Mouse (Mus musculus): ENCODE results near the gene Usp36.
A peak's percentile ranks its signal among the peaks of the same experiment; 100 is the strongest.

The Usp36 gene

GRCm38 (mm10) chr11:118248150-118249011, 41.7 kb downstream of the Usp36 start, which contains the start of gene Cyth1:
Gene Cyth1 (minus strand): TSS chr11:118248592.
- DNase-seq (ENCODE audit: low spot score): peak; percentile 100

- DNase-seq (ENCODE audit: low spot score): peak; percentile 59
Observed at GRCm38 (mm10) chr11:118247359-118248095, 42.5 kb downstream of the Usp36 start.

- no peak for DNase-seq (ENCODE audit: low spot score)
Observed at GRCm38 (mm10) chr11:118246724-118247123, 43.3 kb downstream of the Usp36 start.

GRCm38 (mm10) chr11:118245130-118245529, 44.9 kb downstream of the Usp36 start:
- DNase-seq (ENCODE audit: low spot score): no peak

GRCm38 (mm10) chr11:118243627-118244261, 46.3 kb downstream of the Usp36 start:
- DNase-seq (ENCODE audit: low spot score): no peak

GRCm38 (mm10) chr11:118242506-118242905, 47.5 kb downstream of the Usp36 start:
- no peak for DNase-seq (ENCODE audit: low spot score)

GRCm38 (mm10) chr11:118240388-118240787, 49.7 kb downstream of the Usp36 start:
- DNase-seq (ENCODE audit: low spot score): no peak

- DNase-seq (ENCODE audit: low spot score): no peak
Observed at GRCm38 (mm10) chr11:118239281-118240198, 50.5 kb downstream of the Usp36 start.

GRCm38 (mm10) chr11:118236520-118237190, 53.4 kb downstream of the Usp36 start:
- DNase-seq (ENCODE audit: low spot score): peak; percentile 60

- no peak for DNase-seq (ENCODE audit: low spot score)
Observed at GRCm38 (mm10) chr11:118234929-118235328, 55.1 kb downstream of the Usp36 start.

- peak; percentile 72 for DNase-seq (ENCODE audit: low spot score)
Observed at GRCm38 (mm10) chr11:118234500-118234899, 55.5 kb downstream of the Usp36 start.

GRCm38 (mm10) chr11:118233924-118234323, 56.1 kb downstream of the Usp36 start:
- no peak for DNase-seq (ENCODE audit: low spot score)

- peak; percentile 56 for DNase-seq (ENCODE audit: low spot score)
Observed at GRCm38 (mm10) chr11:118232314-118232831, 57.7 kb downstream of the Usp36 start.

GRCm38 (mm10) chr11:118229941-118230340, 60.1 kb downstream of the Usp36 start:
- DNase-seq (ENCODE audit: low spot score): no peak

GRCm38 (mm10) chr11:118227650-118228049, 62.4 kb downstream of the Usp36 start:
- DNase-seq (ENCODE audit: low spot score): peak; percentile 68

- DNase-seq (ENCODE audit: low spot score): no peak
Observed at GRCm38 (mm10) chr11:118226850-118227249, 63.2 kb downstream of the Usp36 start.

GRCm38 (mm10) chr11:118225862-118226261, 64.2 kb downstream of the Usp36 start:
- no peak for DNase-seq (ENCODE audit: low spot score)

- DNase-seq (ENCODE audit: low spot score): no peak
Observed at GRCm38 (mm10) chr11:118225056-118225836, 64.8 kb downstream of the Usp36 start.

- no peak for DNase-seq (ENCODE audit: low spot score)
Observed at GRCm38 (mm10) chr11:118223416-118224067, 66.5 kb downstream of the Usp36 start.
